Mouse (Mus musculus) midbrain, embryonic 16.5 days (tissue): ENCODE measurements around the gene Gm20388. TPM values are rescaled to one million over a fixed set of nuclear protein-coding genes. Genes with fewer than 3 reads are reported as not detected.

Source experiments
- ATAC-seq: fragments of 200-750 bp; cut with Nextera tagmentation; 2 replicates; pipeline ENCODE4 v1.8.0; 2017; ENCODE audit warnings: moderate TSS enrichment
- H3K27ac ChIP-seq: fragments of 300-500 bp; sonication (generic); 2 replicates; pipeline ENCODE4 v1.5.1; 2014; ENCODE audit warnings: mild to moderate bottlenecking, low read length, mixed read lengths
- H3K27me3 ChIP-seq: fragments of 300-500 bp; sonication (generic); 2 replicates; pipeline ENCODE4 v1.6.1; 2014; ENCODE audit warnings: low read depth, low read length, mixed read lengths; ENCODE audit not compliant: control insufficient read depth, insufficient read depth
- H3K36me3 ChIP-seq: fragments of 300-500 bp; sonication (generic); 2 replicates; pipeline ENCODE4 v1.6.1; 2014; ENCODE audit warnings: mild to moderate bottlenecking, low read length, moderate library complexity, mixed read lengths; ENCODE audit not compliant: control insufficient read depth, insufficient read depth
- H3K4me1 ChIP-seq: fragments of 300-500 bp; sonication (generic); 2 replicates; pipeline ENCODE4 v1.6.1; 2014; ENCODE audit warnings: mild to moderate bottlenecking, low read length, mixed read lengths; ENCODE audit not compliant: control insufficient read depth, insufficient read depth
- H3K4me2 ChIP-seq: fragments of 300-500 bp; sonication (generic); 2 replicates; pipeline ENCODE4 v1.6.1; 2014; ENCODE audit warnings: mild to moderate bottlenecking, low read length, mixed read lengths
- H3K4me3 ChIP-seq: fragments of 300-500 bp; sonication (generic); 2 replicates; pipeline ENCODE4 v1.5.1; 2014; ENCODE audit warnings: low read depth, mild to moderate bottlenecking, low read length, moderate library complexity, mixed read lengths
- H3K9ac ChIP-seq: fragments of 300-500 bp; sonication (generic); 2 replicates; pipeline ENCODE4 v1.6.1; 2014; ENCODE audit warnings: low read depth, low read length, mixed read lengths
- H3K9me3 ChIP-seq: fragments of 300-500 bp; sonication (generic); replicated peaks from 2 replicates; pipeline ENCODE4 v1.6.1; 2014; ENCODE audit warnings: mild to moderate bottlenecking, low read length, mixed read lengths; ENCODE audit not compliant: control insufficient read depth, poor library complexity, severe bottlenecking
- WGBS: fragments of 180-500 bp; shearing (Covaris S2); extraction: QIAGEN DNeasy Blood & Tissue Kit; methylation state at CpG from one replicate; pipeline ENCODE4 v1.1.7; 2014; 5-methylcytosine and 5-hydroxymethylcytosine counted together
- polyA plus RNA-seq: library from polyadenylated mRNA; unstranded; fragments of >200 nt; fragmentation: Nextera tagmentation; extraction: Ambion mirVana; gene quantifications from 2 replicates; pipeline ENCODE4 v1.2.1, GENCODE M21; 2015

Gene Gm20388
- polyA plus RNA-seq, 1 experiment from 2014 or later, result 7.5 TPM

DNA sequence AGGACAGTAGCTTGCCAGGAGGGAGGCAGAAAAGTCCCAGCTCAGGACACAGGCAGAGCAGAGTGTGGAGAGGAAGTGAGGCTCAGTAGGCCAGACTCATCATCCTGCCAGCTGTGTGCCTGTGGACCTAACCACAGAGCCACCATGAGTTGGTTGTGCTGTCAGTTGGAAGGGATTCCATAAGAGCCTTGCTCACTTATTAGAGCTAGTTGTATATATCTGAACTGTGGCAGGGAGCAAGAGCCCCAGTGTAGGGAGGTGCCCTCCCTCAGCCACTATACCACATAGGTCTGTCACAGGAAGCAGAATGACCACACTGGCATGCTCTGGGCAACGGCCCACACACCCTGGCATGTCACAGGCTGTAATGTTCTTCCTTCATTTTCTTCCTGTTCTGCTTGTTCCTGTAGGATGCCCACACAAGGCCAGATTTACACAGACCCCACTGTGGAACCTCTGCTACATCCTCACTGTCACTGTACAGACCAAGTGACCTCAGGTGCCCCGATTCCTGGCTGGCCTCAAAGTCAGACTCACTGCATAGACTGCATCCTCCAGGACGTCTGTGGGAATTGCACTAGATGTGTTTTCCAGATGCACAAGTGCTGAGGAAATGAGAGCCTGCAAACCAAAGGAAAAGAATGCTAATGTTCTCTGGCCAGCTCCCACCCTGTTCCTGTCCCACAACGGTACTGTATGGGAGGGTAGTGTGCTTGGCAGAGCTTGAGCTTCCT is 4155.9 kb downstream of the Gm20388 start:
- no peaks in the 10 kb centered on the region for H3K27me3 ChIP-seq
- no peaks in the 10 kb centered on the region for H3K36me3 ChIP-seq
- no peak overlapping the region for H3K9ac ChIP-seq
- ATAC-seq, result no peak
- no peak overlapping the region for H3K4me3 ChIP-seq
- 80% methylated on average over 4 of the region's 4 CpGs for WGBS
- H3K27ac ChIP-seq, result no peak overlapping the region
- H3K9me3 ChIP-seq, result no peaks in the 10 kb centered on the region
- peaks cover 21% of the 10 kb centered on the region for H3K4me1 ChIP-seq
- no peak overlapping the region for H3K4me2 ChIP-seq

- Histone ChIP-seq H3K4me2 (no peak overlapping the region), H3K27me3 (no peaks in the 10 kb centered on the region), H3K36me3 (no peaks in the 10 kb centered on the region), H3K4me1 (peaks cover 22% of the 10 kb centered on the region), H3K9ac (no peak overlapping the region), H3K9me3 (no peaks in the 10 kb centered on the region), H3K27ac (no peak overlapping the region), H3K4me3 (no peak overlapping the region)
- no peak for ATAC-seq
- WGBS, result 71% methylated on average over 4 of the region's 4 CpGs
These were observed 4156.6 kb downstream of the Gm20388 start for GRCm38 (mm10) chr8:124067059-124067750.

DNA sequence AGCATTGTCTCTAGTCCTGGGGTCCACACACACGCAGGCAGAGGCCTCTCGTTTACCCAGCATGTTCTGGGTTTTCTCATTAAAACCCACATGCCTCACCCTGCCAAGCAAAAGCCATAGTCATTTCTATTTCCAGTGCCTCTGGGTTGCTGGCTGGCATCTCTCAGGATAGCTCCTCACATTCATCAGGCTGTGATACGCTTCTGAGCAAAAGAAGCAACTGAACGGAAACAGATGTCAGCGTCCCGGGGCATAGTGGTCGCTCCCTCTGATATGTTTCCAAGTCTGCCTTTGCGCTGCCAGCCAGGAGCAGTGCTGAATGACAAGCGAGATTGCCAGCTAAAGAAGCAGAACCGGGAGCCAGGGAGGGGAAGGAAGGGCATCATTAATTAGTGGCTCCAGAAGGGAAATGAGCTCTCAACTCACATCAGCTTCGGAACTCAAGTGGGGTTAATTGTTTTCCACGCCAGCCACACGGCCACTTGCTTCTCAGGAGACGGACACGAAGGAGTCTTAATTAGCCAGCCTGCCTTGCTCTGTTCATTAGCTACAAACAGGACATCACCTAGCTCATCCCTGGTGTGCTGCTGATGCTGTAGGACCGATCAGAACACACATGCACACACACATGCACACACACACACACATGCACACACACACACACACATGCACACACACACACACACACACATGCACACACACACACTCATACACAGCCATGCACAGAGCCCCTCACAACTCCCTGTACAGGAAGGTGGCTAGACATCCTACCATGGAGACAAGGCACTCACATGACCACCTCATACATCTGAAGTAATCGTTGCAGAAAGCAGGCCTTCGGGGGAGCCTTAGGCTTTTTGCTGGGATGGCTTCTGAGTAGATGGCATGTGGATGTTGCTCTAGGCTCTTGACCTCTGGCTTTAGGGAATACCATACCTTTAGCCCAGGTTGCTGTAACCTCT is 4160.0 kb downstream of the Gm20388 start:
- peak overlapping the region; percentile 3; the same call in 1 of the 2 replicates for H3K9ac ChIP-seq
- H3K9me3 ChIP-seq, result no peaks in the 10 kb centered on the region
- ATAC-seq, result peak; percentile 78
- peak overlapping the region; percentile 22 for H3K4me2 ChIP-seq
- H3K4me1 ChIP-seq, result peaks cover 22% of the 10 kb centered on the region
- no peaks in the 10 kb centered on the region for H3K36me3 ChIP-seq
- H3K27ac ChIP-seq, result peak overlapping the region; percentile 65
- no peak overlapping the region for H3K4me3 ChIP-seq
- 25% methylated on average over 18 of the region's 18 CpGs for WGBS
- H3K27me3 ChIP-seq, result no peaks in the 10 kb centered on the region

DNA sequence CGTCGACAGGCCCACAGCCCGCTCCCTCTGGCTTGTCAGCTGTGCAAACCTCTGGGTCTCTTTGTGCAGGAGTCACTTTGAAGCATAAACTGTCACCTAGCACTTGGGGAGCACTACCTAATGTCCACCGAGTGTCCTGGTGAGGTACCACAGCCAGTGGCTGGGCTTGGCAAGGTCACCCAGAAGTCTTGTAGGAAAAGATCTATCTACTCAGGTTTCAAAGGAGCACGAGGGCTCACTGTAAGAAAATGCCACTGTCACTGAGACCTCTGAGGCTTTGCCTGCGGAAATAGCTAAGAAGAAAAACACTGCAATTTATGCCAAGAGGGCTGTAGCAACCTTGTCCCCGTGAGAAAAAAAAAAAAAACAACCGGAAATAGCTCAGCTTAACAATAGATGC is 4165.3 kb downstream of the Gm20388 start:
- no peak overlapping the region for H3K4me2 ChIP-seq
- H3K27ac ChIP-seq, result peak overlapping the region; percentile 25; the same call in 1 of the 2 replicates
- H3K9me3 ChIP-seq, result no peaks in the 10 kb centered on the region
- no peak overlapping the region; the same call in 1 of the 2 replicates for H3K9ac ChIP-seq
- H3K4me3 ChIP-seq, result no peak overlapping the region
- 59% methylated on average over 8 of the region's 8 CpGs for WGBS
- H3K4me1 ChIP-seq, result peaks cover 13% of the 10 kb centered on the region
- ATAC-seq, result no peak
- H3K36me3 ChIP-seq, result no peaks in the 10 kb centered on the region
- no peaks in the 10 kb centered on the region for H3K27me3 ChIP-seq

- ATAC-seq, result no peak
These were observed 4165.8 kb downstream of the Gm20388 start for GRCm38 (mm10) chr8:124076416-124076815.

DNA sequence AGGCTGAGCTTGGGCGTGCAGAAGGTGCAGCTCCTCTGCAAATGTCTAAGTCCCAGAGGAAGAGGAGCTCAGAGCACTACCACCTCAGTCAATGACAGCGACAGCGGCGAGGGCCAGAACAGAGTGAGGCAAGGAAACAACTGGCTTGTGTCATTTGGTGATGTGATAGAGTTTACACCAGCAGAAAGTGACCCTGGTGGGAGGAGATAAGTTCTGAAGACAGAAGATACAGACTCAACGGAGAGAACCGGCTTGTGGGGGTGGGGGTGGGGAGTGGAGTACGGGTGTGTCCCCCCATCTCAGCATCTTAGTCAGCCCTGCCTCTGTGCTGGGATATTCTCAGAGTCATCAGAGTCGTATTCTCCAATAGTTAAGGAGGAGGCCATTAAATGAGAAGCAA is 4166.7 kb downstream of the Gm20388 start:
- no peaks in the 10 kb centered on the region for H3K9me3 ChIP-seq
- no peak for ATAC-seq
- 85% methylated on average over 8 of the region's 8 CpGs for WGBS
- H3K4me3 ChIP-seq, result no peak overlapping the region
- no peak overlapping the region for H3K27ac ChIP-seq
- no peaks in the 10 kb centered on the region for H3K36me3 ChIP-seq
- no peak overlapping the region for H3K4me2 ChIP-seq
- H3K4me1 ChIP-seq, result peaks cover 8% of the 10 kb centered on the region; the same call in 1 of the 2 replicates
- no peaks in the 10 kb centered on the region for H3K27me3 ChIP-seq
- no peak overlapping the region for H3K9ac ChIP-seq

More at GRCm38 (mm10) chr8:124076416-124076815, 4165.8 kb downstream of the Gm20388 start:
- WGBS, result 36% methylated on average over 3 of the region's 3 CpGs
- peak overlapping the region; percentile 25; the same call in 1 of the 2 replicates for H3K27ac ChIP-seq
- no peak overlapping the region for H3K4me2 ChIP-seq
- H3K4me3 ChIP-seq, result no peak overlapping the region
- H3K9ac ChIP-seq, result no peak overlapping the region
- peaks cover 9% of the 10 kb centered on the region; the same call in 1 of the 2 replicates for H3K4me1 ChIP-seq
- H3K36me3 ChIP-seq, result no peaks in the 10 kb centered on the region
- no peaks in the 10 kb centered on the region for H3K9me3 ChIP-seq
- no peaks in the 10 kb centered on the region for H3K27me3 ChIP-seq

DNA sequence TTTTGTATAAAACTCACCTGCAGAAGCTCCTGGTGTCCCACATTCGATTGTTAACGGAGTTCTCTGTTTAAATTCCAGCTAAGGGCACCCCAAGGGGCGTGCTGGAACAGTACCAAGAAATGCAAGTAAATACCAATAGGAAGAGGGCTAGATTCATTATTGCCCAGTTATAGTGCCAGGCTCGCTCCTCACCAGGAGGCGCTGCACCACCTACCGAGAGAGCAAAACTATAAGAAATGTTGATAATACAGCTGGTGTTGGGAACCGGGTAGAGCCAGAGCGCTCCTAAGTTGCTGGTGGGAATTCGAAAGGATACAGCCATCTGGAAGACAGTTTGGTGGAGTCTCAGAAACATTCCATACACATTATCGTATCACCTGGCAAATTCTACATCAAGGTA is 4167.4 kb downstream of the Gm20388 start:
- WGBS, result 84% methylated on average over 10 of the region's 10 CpGs

DNA sequence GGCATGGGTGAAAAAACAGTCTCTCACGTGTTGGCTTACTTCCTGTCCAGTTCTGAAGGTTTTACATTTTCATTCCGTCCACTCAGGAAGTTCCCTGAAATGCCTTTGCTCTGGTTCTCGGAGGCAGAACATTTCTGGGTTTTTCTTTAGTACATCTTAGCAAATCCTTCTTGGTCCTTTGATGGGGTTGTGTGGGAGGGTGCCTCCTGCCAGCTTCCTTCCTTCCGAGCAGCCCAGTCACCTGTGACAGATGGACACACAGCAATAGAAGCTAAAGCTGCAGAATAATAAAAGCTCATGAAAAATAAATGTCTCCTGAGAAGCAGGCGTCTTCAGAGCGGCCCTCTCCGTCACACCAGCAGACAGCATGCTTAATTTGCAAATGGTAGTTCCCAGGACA is 4168.3 kb downstream of the Gm20388 start:
- no peak overlapping the region for H3K4me2 ChIP-seq
- H3K4me1 ChIP-seq, result peaks cover 8% of the 10 kb centered on the region; the same call in 1 of the 2 replicates
- H3K36me3 ChIP-seq, result no peaks in the 10 kb centered on the region
- H3K4me3 ChIP-seq, result no peak overlapping the region
- no peaks in the 10 kb centered on the region for H3K27me3 ChIP-seq
- H3K9me3 ChIP-seq, result no peaks in the 10 kb centered on the region
- H3K9ac ChIP-seq, result no peak overlapping the region
- ATAC-seq, result no peak
- WGBS, result 53% methylated on average over 7 of the region's 7 CpGs
- H3K27ac ChIP-seq, result no peak overlapping the region

More for the DNA sequence above, 4167.4 kb downstream of the Gm20388 start:
- H3K27me3 ChIP-seq, result no peaks in the 10 kb centered on the region
- no peak overlapping the region for H3K9ac ChIP-seq
- H3K4me3 ChIP-seq, result no peak overlapping the region
- H3K4me1 ChIP-seq, result peaks cover 8% of the 10 kb centered on the region; the same call in 1 of the 2 replicates
- H3K27ac ChIP-seq, result no peak overlapping the region
- ATAC-seq, result no peak
- H3K36me3 ChIP-seq, result no peaks in the 10 kb centered on the region
- no peaks in the 10 kb centered on the region for H3K9me3 ChIP-seq
- no peak overlapping the region for H3K4me2 ChIP-seq
